In genomic region chr2:169035315-169035714, GRCm38 (mm10) we compare ENCODE assay signal across 10 mouse cellular contexts.
DNase-seq lines count a peak whose midpoint lies in the region; ATAC-seq and TF ChIP-seq lines count a peak whose summit lies in the region.
"Had no signal": no experiment of that assay in that cellular context is flagged by ENCODE, and none has a peak within 500 bp of the region (broad histone marks: within the 10 kb centered on the region; RNA-seq: fewer than 3 reads in every experiment).

No protein-coding gene starts in this region.

- WGBS in intestine, postnatal 0 days: 35% methylated on average over 3 of the region's 3 CpGs
- WGBS in intestine, embryonic 15.5 days: 50% methylated on average over 3 of the region's 3 CpGs
- WGBS in small intestine, adult 2 months: 32% methylated on average over 3 of the region's 3 CpGs
- 30% methylated on average over 3 of the region's 3 CpGs for WGBS in heart, embryonic 10.5 days

- no peak overlapping the region for H3K9ac ChIP-seq in intestine, postnatal 0 days (ENCODE audit: low read depth, low read length)
- H3K9ac ChIP-seq in intestine, embryonic 15.5 days: no peak overlapping the region
- H3K9ac ChIP-seq: embryonic facial prominence, embryonic 12.5 days; neural tube, embryonic 12.5 days had no signal

- H3K4me3 ChIP-seq in intestine, postnatal 0 days (ENCODE audit: low read depth, low read length): no peak overlapping the region
- no peak overlapping the region for H3K4me3 ChIP-seq in intestine, embryonic 15.5 days (replicated peaks)
- no peak overlapping the region for H3K4me3 ChIP-seq in E14TG2a.4 (replicated peaks; ENCODE audit: low read length)
- H3K4me3 ChIP-seq in small intestine, adult 2 months (ENCODE audit: low read depth, low read length): no peak overlapping the region
- no peak overlapping the region for H3K4me3 ChIP-seq in heart, embryonic 10.5 days
- H3K4me3 ChIP-seq: embryonic facial prominence, embryonic 12.5 days; neural tube, embryonic 12.5 days had no signal

- H3K9me3 ChIP-seq in intestine, postnatal 0 days (ENCODE audit: control insufficient read depth): no peaks in the 10 kb centered on the region
- no peaks in the 10 kb centered on the region for H3K9me3 ChIP-seq in intestine, embryonic 15.5 days
- H3K9me3 ChIP-seq in E14TG2a.4 (ENCODE audit: low read length): no peaks in the 10 kb centered on the region
- H3K9me3 ChIP-seq in heart, embryonic 10.5 days: no peaks in the 10 kb centered on the region
- H3K9me3 ChIP-seq: embryonic facial prominence, embryonic 12.5 days; neural tube, embryonic 12.5 days had no signal

- no peaks in the 10 kb centered on the region for H3K4me1 ChIP-seq in intestine, postnatal 0 days (replicated peaks; ENCODE audit: control insufficient read depth, insufficient read depth, low read length)
- no peaks in the 10 kb centered on the region for H3K4me1 ChIP-seq in intestine, embryonic 15.5 days (replicated peaks)
- peaks cover 15% of the 10 kb centered on the region; the same call in 1 of the 2 replicates for H3K4me1 ChIP-seq in E14TG2a.4 (replicated peaks; ENCODE audit: low read depth, low read length)
- no peaks in the 10 kb centered on the region for H3K4me1 ChIP-seq in small intestine, adult 2 months (ENCODE audit: control insufficient read depth, insufficient read depth, insufficient read length, low read length)
- H3K4me1 ChIP-seq in heart, embryonic 10.5 days: 0 out of 2 replicates have a peak, but pooled peaks cover 2% of the 10 kb centered on the region
- H3K4me1 ChIP-seq: embryonic facial prominence, embryonic 12.5 days; neural tube, embryonic 12.5 days had no signal

- H3K27ac ChIP-seq in intestine, postnatal 0 days (ENCODE audit: low read depth, low read length): no peak overlapping the region
- H3K27ac ChIP-seq in intestine, embryonic 15.5 days: no peak overlapping the region
- H3K27ac ChIP-seq in small intestine, adult 2 months (ENCODE audit: insufficient read depth, low read depth, low read length): no peak overlapping the region
- H3K27ac ChIP-seq in heart, embryonic 10.5 days: no peak overlapping the region
- H3K27ac ChIP-seq: embryonic facial prominence, embryonic 12.5 days; neural tube, embryonic 12.5 days had no signal

- peak; percentile 35 for DNase-seq in 3T3-L1 (ENCODE audit: low read depth, low spot score)
- DNase-seq in gastrocnemius, postnatal 4 days (ENCODE audit: low spot score in 2 of 2): no peak
- no peak for DNase-seq in heart, embryonic 10.5 days (ENCODE audit: low spot score)

- TF ChIP-seq CTCF in intestine, postnatal 0 days (IDR thresholded peaks at IDR 0.05; ENCODE audit: low read depth): peak; percentile 73
- peak; percentile 97 for TF ChIP-seq CTCF in E14TG2a.4 (conservative IDR thresholded peaks at IDR 0.05; ENCODE audit: low read length)
- TF ChIP-seq CTCF in small intestine, adult 2 months (IDR thresholded peaks at IDR 0.05; ENCODE audit: extremely low read depth, insufficient read length, insufficient replicate concordance, low read depth, low read length): peak; percentile 45; the same call in 1 of the 2 replicates

- H3K4me2 ChIP-seq in intestine, postnatal 0 days (replicated peaks; ENCODE audit: low read depth): no peak overlapping the region
- H3K4me2 ChIP-seq in intestine, embryonic 15.5 days (replicated peaks): no peak overlapping the region
- H3K4me2 ChIP-seq: embryonic facial prominence, embryonic 12.5 days; neural tube, embryonic 12.5 days had no signal

- H3K36me3 ChIP-seq in intestine, postnatal 0 days (ENCODE audit: control insufficient read depth, insufficient read depth): no peaks in the 10 kb centered on the region
- H3K36me3 ChIP-seq in intestine, embryonic 15.5 days: no peaks in the 10 kb centered on the region
- no peaks in the 10 kb centered on the region for H3K36me3 ChIP-seq in E14TG2a.4 (ENCODE audit: insufficient read depth, low read length)
- H3K36me3 ChIP-seq in small intestine, adult 2 months (ENCODE audit: control insufficient read depth, insufficient read depth, low read length): no peaks in the 10 kb centered on the region
- no peaks in the 10 kb centered on the region for H3K36me3 ChIP-seq in heart, embryonic 10.5 days
- H3K36me3 ChIP-seq: embryonic facial prominence, embryonic 12.5 days; neural tube, embryonic 12.5 days had no signal

- ATAC-seq in intestine, postnatal 0 days: no peak
- no peak for ATAC-seq in intestine, embryonic 15.5 days
- peak; percentile 52; the same call in 1 of the 2 replicates for ATAC-seq in granulocyte monocyte progenitor cell, adult 5-6 weeks (replicated peaks; ENCODE audit: poor library complexity, severe bottlenecking)

- TF ChIP-seq POLR2A in small intestine, adult 2 months (IDR thresholded peaks at IDR 0.05; ENCODE audit: low read depth, low read length): no peak

- no peaks in the 10 kb centered on the region for H3K27me3 ChIP-seq in intestine, postnatal 0 days (replicated peaks; ENCODE audit: control insufficient read depth, insufficient read depth, low read length)
- H3K27me3 ChIP-seq in intestine, embryonic 15.5 days (replicated peaks): no peaks in the 10 kb centered on the region
- H3K27me3 ChIP-seq in E14TG2a.4 (ENCODE audit: insufficient read depth, low read length): no peaks in the 10 kb centered on the region
- H3K27me3 ChIP-seq in small intestine, adult 2 months (ENCODE audit: control insufficient read depth, insufficient read depth, low read length): no peaks in the 10 kb centered on the region
- H3K27me3 ChIP-seq in heart, embryonic 10.5 days (ENCODE audit: insufficient read depth, poor library complexity, severe bottlenecking): no peaks in the 10 kb centered on the region
- H3K27me3 ChIP-seq: embryonic facial prominence, embryonic 12.5 days; neural tube, embryonic 12.5 days had no signal

Comparison
In these comparisons a context has a peak if more than half of its experiments do, and no peak if none do; other contexts are left out.
1. CTCF ChIP-seq: peak in every context shown above with its lines; median percentile 97 in E14TG2a.4; 73 in intestine, postnatal 0 days; 45 in small intestine, adult 2 months.